Mouse (Mus musculus): ENCODE data around the gene Mup2. TPM values are rescaled to one million over a fixed set of nuclear protein-coding genes. Genes with fewer than 3 reads are reported as not detected.

Gene Mup2
- not detected in 2 replicates for polyA plus RNA-seq (2015; fragmentation: Nextera tagmentation; extraction: Ambion mirVana)

DNA sequence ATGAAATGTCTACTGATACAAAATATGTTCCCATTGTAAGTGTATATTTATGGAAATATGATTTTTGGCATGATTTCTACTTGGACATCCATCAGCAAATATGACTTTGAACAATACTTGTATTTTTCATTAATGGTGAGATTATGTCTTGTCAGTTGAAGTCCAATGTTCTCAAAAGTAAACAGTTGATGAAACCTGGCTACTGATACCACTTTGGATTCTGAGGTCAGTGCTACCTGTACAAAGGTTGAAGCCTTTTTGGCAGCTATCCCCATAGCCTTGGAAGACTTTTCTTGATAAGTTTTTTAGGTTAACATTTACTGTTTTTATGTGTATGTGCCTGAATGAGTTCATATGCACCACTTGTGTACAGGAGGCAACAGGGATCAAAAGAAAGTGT lies at the start of gene Mup2:
Mup2 (minus strand) TSS at position 101 of the 400 bp plus-strand sequence.

Other genes starting within 250 kb of the Mup2 start
- gene Slc46a2, start 239.2 kb downstream of the Mup2 start, polyA plus RNA-seq (2015; fragmentation: Nextera tagmentation; extraction: Ambion mirVana), result 0.89 and 0.96 TPM in 2 replicates
- not detected in 2 replicates for gene Mup4, start 193.6 kb downstream of the Mup2 start, polyA plus RNA-seq (2015; fragmentation: Nextera tagmentation; extraction: Ambion mirVana)
- gene Mup6, start 190.0 kb downstream of the Mup2 start, polyA plus RNA-seq (2015; fragmentation: Nextera tagmentation; extraction: Ambion mirVana), result not detected in 2 replicates
- gene Mup7, start 83.8 kb downstream of the Mup2 start, polyA plus RNA-seq (2015; fragmentation: Nextera tagmentation; extraction: Ambion mirVana), result not detected in 2 replicates
- gene Mup8, start 68.3 kb upstream of the Mup2 start, polyA plus RNA-seq (2015; fragmentation: Nextera tagmentation; extraction: Ambion mirVana), result not detected in 2 replicates